Mouse (Mus musculus) heart, postnatal 0 days (tissue): ENCODE measurements around the gene Mfsd5. TPM values are rescaled to one million over a fixed set of nuclear protein-coding genes. Genes with fewer than 3 reads are reported as not detected.

ENCODE experiments used
- ATAC-seq: fragments of 200-750 bp; cut with Nextera tagmentation; 2 replicates; pipeline ENCODE4 v1.8.0; 2017; ENCODE audit warnings: low read depth, moderate number of reproducible peaks, moderate library complexity; ENCODE audit not compliant: insufficient read depth
- DNase-seq: peaks from one replicate; pipeline ENCODE4 v3.0.0-alpha.2; 2016; ENCODE audit warnings: low spot score
- H3K27ac ChIP-seq: fragments of 300-500 bp; sonication (generic); 2 replicates; pipeline ENCODE4 v1.5.1; 2014; ENCODE audit warnings: low read depth, mild to moderate bottlenecking
- H3K27me3 ChIP-seq: fragments of 300-500 bp; sonication (generic); 2 replicates; pipeline ENCODE4 v1.6.1; 2014; ENCODE audit warnings: low read length, mixed read lengths; ENCODE audit not compliant: control insufficient read depth, insufficient read depth
- H3K36me3 ChIP-seq: fragments of 300-500 bp; sonication (generic); replicated peaks from 2 replicates; pipeline ENCODE4 v1.6.1; 2014; ENCODE audit warnings: low read length, mixed read lengths; ENCODE audit not compliant: control insufficient read depth, insufficient read depth
- H3K4me1 ChIP-seq: fragments of 300-500 bp; sonication (generic); 2 replicates; pipeline ENCODE4 v1.6.1; 2014; ENCODE audit warnings: antibody characterized with exemption; ENCODE audit not compliant: control insufficient read depth, insufficient read depth
- H3K4me2 ChIP-seq: fragments of 300-500 bp; sonication (generic); 2 replicates; pipeline ENCODE4 v1.6.1; 2014; ENCODE audit warnings: low read depth, mild to moderate bottlenecking, low read length, moderate library complexity
- H3K4me3 ChIP-seq: fragments of 300-500 bp; sonication (generic); 2 replicates; pipeline ENCODE4 v1.5.1; 2014; ENCODE audit warnings: low read depth, low read length
- H3K9ac ChIP-seq: fragments of 300-500 bp; sonication (generic); replicated peaks from 2 replicates; pipeline ENCODE4 v1.6.1; 2014; ENCODE audit warnings: low read depth, low read length, mixed read lengths
- H3K9me3 ChIP-seq: fragments of 300-500 bp; sonication (generic); replicated peaks from 2 replicates; pipeline ENCODE4 v1.6.1; 2016; ENCODE audit warnings: low read length; ENCODE audit not compliant: control insufficient read depth
- CTCF ChIP-seq: IDR thresholded peaks from 2 replicates; pipeline ENCODE4 v1.5.1; 2016; ENCODE audit warnings: antibody characterized with exemption, control low read depth, low read depth
- EP300 ChIP-seq: IDR thresholded peaks from 2 replicates; pipeline ENCODE4 v1.6.1; 2016; ENCODE audit warnings: antibody characterized with exemption, low read depth
- WGBS: fragments of 180-500 bp; shearing (Covaris S2); extraction: QIAGEN DNeasy Blood & Tissue Kit; methylation state at CpG from one replicate; pipeline ENCODE4 v1.1.7; 2014; 5-methylcytosine and 5-hydroxymethylcytosine counted together
- polyA plus RNA-seq: library from polyadenylated mRNA; unstranded; fragments of >200 nt; fragmentation: Nextera tagmentation; extraction: Ambion mirVana; gene quantifications from 2 replicates; pipeline ENCODE4 v1.2.1, GENCODE M21; 2015
- total RNA-seq: library from RNA; depleted of rRNA; stranded (reverse); fragments of >200 nt; gene quantifications from 2 replicates; pipeline ENCODE4 v1.2.3, GENCODE M21; 2014; ENCODE audit warnings: low replicate concordance

Mfsd5 gene
- total and polyA plus RNA-seq, 2 experiments from 2014 or later, result 34.1 to 35.6 TPM

DNA sequence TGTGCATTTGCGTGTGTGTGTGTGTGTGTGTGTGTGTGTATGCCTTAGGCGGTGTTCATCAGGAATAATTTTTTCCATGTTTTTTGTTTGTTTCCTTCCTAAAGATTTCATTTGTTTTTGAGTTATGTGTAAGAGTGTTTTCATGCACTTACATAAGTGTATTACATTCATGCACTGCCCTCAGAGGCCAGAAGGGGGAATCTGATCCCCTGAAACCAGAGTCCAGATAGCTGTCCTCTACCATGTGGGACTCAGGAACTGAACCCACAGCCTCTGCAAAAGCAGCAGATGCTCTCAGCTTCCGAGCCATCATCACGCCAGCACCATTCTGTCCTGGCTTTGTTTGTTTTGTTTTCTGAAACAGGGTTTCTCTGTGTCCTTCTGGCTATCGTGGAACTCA, 13.7 kb upstream of the Mfsd5 start:
- TF ChIP-seq EP300, result no peak
- no peak for TF ChIP-seq CTCF
- H3K27me3 ChIP-seq, result peaks cover 20% of the 10 kb centered on the region
- H3K9me3 ChIP-seq, result no peaks in the 10 kb centered on the region
- no peaks in the 10 kb centered on the region for H3K36me3 ChIP-seq
- no peak overlapping the region for H3K9ac ChIP-seq
- WGBS, result 81% methylated on average over 5 of the region's 5 CpGs
- H3K4me2 ChIP-seq, result no peak overlapping the region
- no peaks in the 10 kb centered on the region for H3K4me1 ChIP-seq
- no peak overlapping the region for H3K4me3 ChIP-seq
- no peak overlapping the region for H3K27ac ChIP-seq
- ATAC-seq, result no peak
- no peak for DNase-seq

DNA sequence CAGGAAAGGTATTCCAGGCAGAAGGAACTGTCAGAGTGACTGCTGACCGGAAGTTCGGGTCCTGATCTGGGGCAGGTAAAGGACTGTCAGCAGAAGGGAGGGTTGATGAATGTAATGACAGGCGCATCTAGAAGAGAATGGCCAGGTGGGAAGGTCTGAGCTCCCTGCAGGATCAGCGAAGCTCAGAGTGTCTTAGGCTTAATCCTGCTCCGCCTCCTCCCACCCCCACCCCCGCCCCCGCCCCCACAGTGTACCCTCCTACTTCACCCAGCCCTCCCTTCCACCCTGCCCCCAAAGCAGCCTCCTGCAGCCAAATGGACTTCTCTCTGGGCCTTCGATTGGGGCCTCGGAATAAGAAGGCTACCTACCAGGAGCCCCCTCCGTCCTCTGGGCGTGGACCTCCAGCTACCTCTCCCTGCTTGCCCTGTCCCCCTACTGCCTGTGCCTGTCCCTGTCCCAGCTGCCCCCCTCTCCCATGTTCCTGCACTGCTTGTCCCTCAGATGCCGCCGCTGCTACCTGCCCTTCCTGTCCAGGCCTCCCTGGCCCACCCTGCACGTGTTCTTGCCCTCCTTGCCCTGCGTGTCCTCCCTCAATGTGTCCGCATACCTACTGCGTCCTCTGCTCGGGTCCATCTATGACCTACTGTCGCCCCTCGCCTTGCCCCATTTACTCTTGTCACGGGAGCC, 8.8 kb upstream of the Mfsd5 start, which contains the start of gene Gm9918:
TSS of gene Gm9918 (plus strand) at position 290 of the 687 bp plus-strand sequence.
- ATAC-seq, result no peak

DNA sequence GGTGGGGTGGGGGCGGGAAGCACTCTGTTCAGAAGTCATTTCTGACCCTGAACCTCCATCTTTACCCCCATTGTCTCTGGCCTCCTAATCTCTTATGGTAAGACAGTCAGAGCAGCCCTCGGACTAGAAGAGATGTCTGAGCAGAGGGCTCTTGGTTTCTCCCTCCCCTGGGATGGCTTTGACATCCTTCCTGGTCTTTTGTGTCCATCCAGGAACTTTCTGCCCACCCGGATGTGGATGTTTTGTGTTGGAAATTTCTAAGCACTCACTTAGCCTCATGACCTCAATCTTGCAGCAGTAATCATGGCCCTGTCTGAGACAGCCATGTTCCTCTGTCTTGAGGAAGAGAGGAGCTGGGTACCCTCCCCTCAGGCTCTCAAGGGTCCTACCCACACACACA, 7.8 kb upstream of the Mfsd5 start:
- ATAC-seq (no peak), DNase-seq (no peak)
- Histone ChIP-seq H3K9me3 (no peaks in the 10 kb centered on the region), H3K27me3 (peaks cover 12% of the 10 kb centered on the region), H3K27ac (no peak overlapping the region), H3K4me1 (no peaks in the 10 kb centered on the region), H3K36me3 (no peaks in the 10 kb centered on the region), H3K4me2 (no peak overlapping the region), H3K4me3 (no peak overlapping the region), H3K9ac (no peak overlapping the region)
- TF ChIP-seq CTCF, result no peak
- no peak for TF ChIP-seq EP300
- 26% methylated on average over 3 of the region's 3 CpGs for WGBS

More for the DNA sequence above, 8.8 kb upstream of the Mfsd5 start, which contains the start of gene Gm9918:
- H3K9ac ChIP-seq, result no peak within 1 kb of the TSS
- no peaks in the 10 kb centered on the region for H3K9me3 ChIP-seq
- no peak for DNase-seq
- H3K27me3 ChIP-seq, result peaks cover 12% of the 10 kb centered on the region
- no peak within 1 kb of the TSS for H3K27ac ChIP-seq
- H3K4me3 ChIP-seq, result no peak within 1 kb of the TSS
- H3K4me1 ChIP-seq, result no peaks in the 10 kb centered on the region
- WGBS, result 12% methylated on average over 21 of the region's 21 CpGs
- H3K36me3 ChIP-seq, result no peaks in the 10 kb centered on the region
- H3K4me2 ChIP-seq, result no peak within 1 kb of the TSS
- TF ChIP-seq EP300, result no peak
- TF ChIP-seq CTCF, result no peak

DNA sequence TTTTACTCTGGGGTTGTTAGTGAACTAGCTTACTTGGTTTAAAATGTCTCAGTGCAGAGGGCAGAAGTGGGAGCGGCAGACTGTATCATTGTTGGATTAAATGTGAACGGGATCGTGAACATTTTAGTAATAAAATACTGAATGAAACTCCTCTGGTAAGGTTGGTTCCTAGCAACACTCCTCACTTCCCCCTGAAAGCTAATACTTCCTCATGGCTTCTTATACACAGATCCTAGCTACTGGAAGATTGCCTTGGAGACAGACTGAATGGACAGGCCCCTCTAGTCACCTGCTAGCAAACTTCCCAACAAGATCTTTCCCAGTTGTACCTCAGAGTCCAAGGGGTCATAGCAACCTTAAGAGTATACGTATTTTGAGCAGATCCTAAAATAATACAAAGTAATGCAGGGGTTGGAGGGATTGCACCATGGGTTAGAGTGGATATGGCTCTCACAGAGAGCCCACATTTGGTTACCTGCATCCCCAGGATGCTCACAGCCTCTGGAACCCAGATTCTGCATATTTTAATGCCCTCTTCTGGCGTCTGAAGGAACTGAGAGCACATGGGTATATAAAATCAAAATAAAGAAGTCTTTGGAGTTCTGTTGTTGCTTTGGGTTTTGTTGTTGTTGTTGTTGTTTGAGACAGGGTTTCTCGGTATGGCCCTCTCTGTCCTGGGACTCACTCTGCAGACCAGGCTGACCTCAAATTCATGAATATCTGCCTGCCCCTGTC, 5.1 kb upstream of the Mfsd5 start:
- no peak overlapping the region for H3K27ac ChIP-seq
- no peak for TF ChIP-seq EP300
- TF ChIP-seq CTCF, result no peak; the same call in 1 of the 2 replicates
- WGBS, result 65% methylated on average over 6 of the region's 6 CpGs

DNA sequence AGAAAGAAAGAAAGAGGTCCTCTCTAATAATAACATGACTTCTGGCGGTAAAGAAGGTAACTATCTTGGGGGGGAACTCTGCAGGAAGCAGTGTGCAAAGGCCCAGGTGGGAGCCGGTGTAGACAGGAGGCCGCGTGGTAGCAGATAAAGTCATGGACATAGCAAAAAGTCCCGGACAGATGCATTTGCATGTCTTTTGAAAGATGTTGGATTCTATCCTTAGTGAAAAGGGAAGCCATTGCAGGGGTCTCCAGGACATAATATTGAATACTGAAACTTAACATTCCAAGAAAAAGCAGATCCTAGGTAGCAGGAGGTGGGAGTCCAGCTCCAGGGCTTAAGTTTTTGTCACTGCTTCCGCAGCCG, 545 bp upstream of the Mfsd5 start:
- Histone ChIP-seq H3K9me3 (no peaks in the 10 kb centered on the region), H3K27ac (peak overlapping the region; percentile 79), H3K36me3 (peaks cover 16% of the 10 kb centered on the region), H3K4me2 (peak overlapping the region; percentile 69), H3K27me3 (no peaks in the 10 kb centered on the region), H3K4me3 (peak overlapping the region; percentile 74), H3K9ac (0 out of 2 replicates have a peak overlapping the region, but pooled peaks have one; percentile 13), H3K4me1 (peaks cover 9% of the 10 kb centered on the region)
- ATAC-seq, result no peak
- WGBS, result 30% methylated on average over 7 of the region's 7 CpGs
- TF ChIP-seq EP300 (no peak), CTCF (no peak)
- no peak for DNase-seq

More for the DNA sequence above, 5.1 kb upstream of the Mfsd5 start:
- ATAC-seq (no peak), DNase-seq (no peak)
- no peaks in the 10 kb centered on the region for H3K9me3 ChIP-seq
- no peak overlapping the region for H3K4me2 ChIP-seq
- peaks cover 12% of the 10 kb centered on the region for H3K27me3 ChIP-seq
- no peaks in the 10 kb centered on the region for H3K36me3 ChIP-seq
- no peak overlapping the region for H3K4me3 ChIP-seq
- H3K4me1 ChIP-seq, result no peaks in the 10 kb centered on the region
- H3K9ac ChIP-seq, result no peak overlapping the region
